Mouse (Mus musculus) thymus, adult 2 months (tissue): ENCODE measurements around the gene 2310033P09Rik. TPM values are rescaled to one million over a fixed set of nuclear protein-coding genes. Genes with fewer than 3 reads are reported as not detected.
"Not testable (repeated sequence)": the region's sequence is repeated elsewhere in the genome, so short reads cannot be mapped to it uniquely, and the experiment has no call there.

Experiments
- DNase-seq: peaks from one replicate; pipeline ENCODE4 v3.0.0; 2021
- H3K27ac ChIP-seq: fragments of 200-500 bp; 2 replicates; pipeline ENCODE4 v1.5.1; 2012; ENCODE audit warnings: low read length, control low read depth; ENCODE audit not compliant: control insufficient read depth, insufficient read depth
- H3K27me3 ChIP-seq: fragments of 200-500 bp; 2 replicates; pipeline ENCODE4 v1.6.1; 2012; ENCODE audit warnings: mild to moderate bottlenecking, low read length, moderate library complexity, mixed read lengths; ENCODE audit not compliant: control insufficient read depth, insufficient read depth
- H3K36me3 ChIP-seq: fragments of 200-500 bp; 2 replicates; pipeline ENCODE4 v1.6.1; 2012; ENCODE audit warnings: mild to moderate bottlenecking, low read length, moderate library complexity; ENCODE audit not compliant: control insufficient read depth, insufficient read depth
- H3K4me1 ChIP-seq: fragments of 200-500 bp; replicated peaks from 2 replicates; pipeline ENCODE4 v1.6.1; 2012; ENCODE audit warnings: low read length; ENCODE audit not compliant: control insufficient read depth, insufficient read depth
- H3K4me3 ChIP-seq: fragments of 200-500 bp; 2 replicates; pipeline ENCODE4 v1.5.1; 2012; ENCODE audit warnings: mild to moderate bottlenecking, low read length, control low read depth, moderate library complexity; ENCODE audit not compliant: control insufficient read depth, insufficient read depth
- CTCF ChIP-seq: fragments of 200-500 bp; IDR thresholded peaks from 2 replicates; pipeline ENCODE4 v1.5.1; 2012; ENCODE audit warnings: mild to moderate bottlenecking, control low read depth, low read length, moderate library complexity, borderline replicate concordance; ENCODE audit not compliant: control insufficient read depth, poor library complexity, insufficient read depth; ENCODE audit errors: extremely low read depth
- POLR2A ChIP-seq: fragments of 200-500 bp; IDR thresholded peaks from 2 replicates; pipeline ENCODE4 v1.6.1; 2012; ENCODE audit warnings: mild to moderate bottlenecking, low read length, control low read depth, moderate library complexity; ENCODE audit not compliant: control insufficient read depth, poor library complexity, insufficient read depth; ENCODE audit errors: extremely low read depth
- WGBS: fragments of 180-500 bp; shearing (Covaris S2); methylation state at CpG from one replicate; pipeline ENCODE4 v1.1.7; 2018; 5-methylcytosine and 5-hydroxymethylcytosine counted together
- polyA plus RNA-seq: library from polyadenylated mRNA; depleted of rRNA; stranded (reverse); fragments of >200 nt; gene quantifications from 2 replicates; pipeline ENCODE4 v1.2.3, GENCODE M21; 2012

The 2310033P09Rik gene
- polyA plus RNA-seq, 1 experiment: 30.5 TPM

- no peak for TF ChIP-seq POLR2A
- no peak for TF ChIP-seq CTCF
- peaks cover 5% of the 10 kb centered on the region for H3K4me1 ChIP-seq
- H3K4me3 ChIP-seq: no peak overlapping the region
- no peaks in the 10 kb centered on the region for H3K36me3 ChIP-seq
- no peak for DNase-seq
- H3K27ac ChIP-seq: no peak overlapping the region
- no peaks in the 10 kb centered on the region for H3K27me3 ChIP-seq
Measured at GRCm38 (mm10) chr11:59196230-59196629, 11.9 kb upstream of the 2310033P09Rik start.

GRCm38 (mm10) chr11:59201216-59202002 lies 6.7 kb upstream of the 2310033P09Rik start:
- Histone ChIP-seq H3K4me1 (peaks cover 13% of the 10 kb centered on the region), H3K4me3 (peak overlapping the region; percentile 64), H3K36me3 (no peaks in the 10 kb centered on the region), H3K27me3 (no peaks in the 10 kb centered on the region), H3K27ac (peak overlapping the region; percentile 45; the same call in 1 of the 2 replicates)
- TF ChIP-seq CTCF (no peak), POLR2A (no peak)
- WGBS: 18% methylated on average over 16 of the region's 16 CpGs
- DNase-seq: no peak

GRCm38 (mm10) chr11:59202081-59202995 lies 5.8 kb upstream of the 2310033P09Rik start, which contains the start of gene Mrpl55:
Gene Mrpl55, plus strand, starts transcription at chr11:59202486.
- peak; percentile 93 for DNase-seq
- no peaks in the 10 kb centered on the region for H3K36me3 ChIP-seq
- peak within 1 kb of the TSS; percentile 45; the same call in 1 of the 2 replicates for H3K27ac ChIP-seq
- peaks cover 13% of the 10 kb centered on the region for H3K4me1 ChIP-seq
- no peaks in the 10 kb centered on the region for H3K27me3 ChIP-seq
- WGBS: 1% methylated on average over 63 of the region's 63 CpGs
- peak within 1 kb of the TSS; percentile 64 for H3K4me3 ChIP-seq
- peak; percentile 36; the same call in 1 of the 2 replicates for TF ChIP-seq CTCF
- TF ChIP-seq POLR2A: peak; percentile 44

GRCm38 (mm10) chr11:59209003-59209441 lies 901 bp downstream of the 2310033P09Rik start:
- H3K36me3 ChIP-seq: peaks cover 14% of the 10 kb centered on the region
- 30% methylated on average over 18 of the region's 18 CpGs for WGBS
- TF ChIP-seq POLR2A (no peak), CTCF (no peak)
- no peak overlapping the region for H3K27ac ChIP-seq
- H3K4me1 ChIP-seq: peaks cover 19% of the 10 kb centered on the region
- peak; percentile 51 for DNase-seq
- no peaks in the 10 kb centered on the region for H3K27me3 ChIP-seq
- H3K4me3 ChIP-seq: peak overlapping the region; percentile 70

- no peaks in the 10 kb centered on the region for H3K27me3 ChIP-seq
- H3K27ac ChIP-seq: no peak overlapping the region
- WGBS: 87% methylated on average over 5 of the region's 5 CpGs
- no peak overlapping the region for H3K4me3 ChIP-seq
- peaks cover 19% of the 10 kb centered on the region for H3K4me1 ChIP-seq
- no peak for DNase-seq
- no peak for TF ChIP-seq POLR2A
- TF ChIP-seq CTCF: no peak
- peaks cover 14% of the 10 kb centered on the region for H3K36me3 ChIP-seq
Measured at GRCm38 (mm10) chr11:59209580-59209979, 1.5 kb downstream of the 2310033P09Rik start.

GRCm38 (mm10) chr11:59210020-59210419 lies 1.9 kb downstream of the 2310033P09Rik start:
- DNase-seq: no peak
- 88% methylated on average over 4 of the region's 4 CpGs for WGBS
- TF ChIP-seq POLR2A (no peak), CTCF (no peak)
- Histone ChIP-seq H3K4me1 (peaks cover 19% of the 10 kb centered on the region), H3K27me3 (no peaks in the 10 kb centered on the region), H3K36me3 (peaks cover 14% of the 10 kb centered on the region), H3K4me3 (no peak overlapping the region), H3K27ac (no peak overlapping the region)

GRCm38 (mm10) chr11:59211561-59211960 lies 3.4 kb downstream of the 2310033P09Rik start:
- H3K27me3 ChIP-seq, H3K27ac ChIP-seq, DNase-seq, H3K4me3 ChIP-seq: not testable (repeated sequence)
- 96% methylated on average over 9 of the region's 9 CpGs for WGBS
- H3K36me3 ChIP-seq: peaks cover 14% of the 10 kb centered on the region
- peaks cover 19% of the 10 kb centered on the region for H3K4me1 ChIP-seq

- not testable (repeated sequence) for H3K4me3 ChIP-seq, H3K27ac ChIP-seq, H3K27me3 ChIP-seq
- 5% methylated on average over 12 of the region's 12 CpGs for WGBS
- Histone ChIP-seq H3K36me3 (peaks cover 14% of the 10 kb centered on the region), H3K4me1 (peaks cover 19% of the 10 kb centered on the region)
- peak; percentile 56 for DNase-seq
Measured at GRCm38 (mm10) chr11:59212320-59212719, 4.2 kb downstream of the 2310033P09Rik start.
